Mouse (Mus musculus) CH12.LX (cell line): Measurements from ENCODE around the gene Fam207a. TPM values are rescaled to one million over a fixed set of nuclear protein-coding genes. Genes with fewer than 3 reads are reported as not detected.

Experiments used
- DNase-seq: peaks from one replicate; pipeline ENCODE4 v3.0.0-alpha.2; 2013; ENCODE audit errors: extremely low read depth
- H3K27ac ChIP-seq: 2 replicates; pipeline ENCODE4 v1.5.1; 2012; ENCODE audit warnings: low read depth, mild to moderate bottlenecking, control low read depth, moderate library complexity; ENCODE audit not compliant: insufficient read depth
- H3K27me3 ChIP-seq: replicated peaks from 2 replicates; pipeline ENCODE3; 2012; ENCODE audit warnings: inconsistent platforms
- H3K36me3 ChIP-seq, 2 experiments: replicated peaks in 1 of 2; 2 replicates each; pipeline versions ENCODE3 to v1.6.1; 2012; ENCODE audit warnings: inconsistent platforms in 1 of 2, low read length in 1 of 2, mild to moderate bottlenecking in 1 of 2, mixed read lengths in 1 of 2, moderate library complexity in 1 of 2; ENCODE audit not compliant: control insufficient read depth in 1 of 2, insufficient read depth in 1 of 2
- H3K4me1 ChIP-seq, 2 experiments: 2 replicates each; pipeline ENCODE4 v1.6.1; 2012; ENCODE audit warnings: inconsistent platforms in 1 of 2, moderate library complexity in 1 of 2; ENCODE audit not compliant: insufficient read depth in 2 of 2, control insufficient read depth in 1 of 2
- H3K4me2 ChIP-seq: 2 replicates; pipeline ENCODE4 v1.6.1; 2012; ENCODE audit warnings: low read depth, mild to moderate bottlenecking, control low read depth; ENCODE audit not compliant: poor library complexity, insufficient read depth, severe bottlenecking
- H3K4me3 ChIP-seq, 3 experiments: fragments of 150-350 bp in 1 of 3; sonication (generic) in 1 of 3; replicated peaks in 1 of 3; 2 replicates each; pipeline versions ENCODE3 to v1.5.1; 2011 to 2012; ENCODE audit warnings: low read depth in 2 of 3, low read length in 2 of 3, mild to moderate bottlenecking in 2 of 3, moderate library complexity in 2 of 3, control low read depth in 1 of 3, improper control_type of control experiment in 1 of 3, inconsistent platforms in 1 of 3, mixed read lengths in 1 of 3; ENCODE audit not compliant: poor library complexity in 1 of 3
- H3K79me2 ChIP-seq: replicated peaks from 2 replicates; pipeline ENCODE4 v1.6.1; 2012; ENCODE audit warnings: mild to moderate bottlenecking, moderate library complexity; ENCODE audit not compliant: control insufficient read depth, poor library complexity, insufficient read depth, severe bottlenecking; ENCODE audit errors: extremely low read depth
- H3K9ac ChIP-seq: 2 replicates; pipeline ENCODE4 v1.6.1; 2012; ENCODE audit warnings: low read depth, mild to moderate bottlenecking, control low read depth, moderate library complexity; ENCODE audit not compliant: insufficient read depth
- H3K9me3 ChIP-seq: replicated peaks from 2 replicates; pipeline ENCODE3; 2012; ENCODE audit warnings: low read length, inconsistent platforms, mixed read lengths
- CHD1 ChIP-seq: IDR thresholded peaks from 2 replicates; pipeline ENCODE4 v1.6.1; 2012; ENCODE audit warnings: low read depth, low read length, improper control_type of control experiment, inconsistent platforms
- CHD2 ChIP-seq: IDR thresholded peaks from 2 replicates; pipeline ENCODE4 v1.6.1; 2011; ENCODE audit warnings: low read length, improper control_type of control experiment
- E2F4 ChIP-seq: IDR thresholded peaks from 2 replicates; pipeline ENCODE4 v1.6.1; 2011; ENCODE audit warnings: low read depth, low read length, improper control_type of control experiment; ENCODE audit not compliant: insufficient replicate concordance
- ETS1 ChIP-seq: conservative IDR thresholded peaks from 2 replicates; pipeline ENCODE4 v1.6.1; 2012; ENCODE audit warnings: low read depth, mild to moderate bottlenecking, inconsistent platforms, low read length, improper control_type of control experiment, moderate library complexity
- IRF4 ChIP-seq: IDR thresholded peaks from 2 replicates; pipeline ENCODE4 v1.6.1; 2014; ENCODE audit warnings: low read depth, mild to moderate bottlenecking, inconsistent platforms, low read length, improper control_type of control experiment
- JUN ChIP-seq: IDR thresholded peaks from 2 replicates; pipeline ENCODE4 v1.6.1; 2011; ENCODE audit warnings: low read depth, mild to moderate bottlenecking, low read length, improper control_type of control experiment, moderate library complexity; ENCODE audit not compliant: insufficient read depth
- KAT2A ChIP-seq: IDR thresholded peaks from 2 replicates; pipeline ENCODE4 v1.6.1; 2012; ENCODE audit warnings: low read length, improper control_type of control experiment, inconsistent platforms; ENCODE audit not compliant: insufficient replicate concordance
- MAFK ChIP-seq: IDR thresholded peaks from 2 replicates; pipeline ENCODE4 v1.6.1; 2011; ENCODE audit warnings: low read length, improper control_type of control experiment; ENCODE audit not compliant: insufficient replicate concordance
- MEF2A ChIP-seq: IDR thresholded peaks from 2 replicates; pipeline ENCODE4 v1.6.1; 2014; ENCODE audit warnings: low read depth, mild to moderate bottlenecking, inconsistent platforms, low read length, improper control_type of control experiment, borderline replicate concordance
- NRF1 ChIP-seq: IDR thresholded peaks from 2 replicates; pipeline ENCODE4 v1.6.1; 2014; ENCODE audit warnings: low read depth, mild to moderate bottlenecking, inconsistent platforms, low read length, improper control_type of control experiment, moderate library complexity
- PAX5 ChIP-seq: IDR thresholded peaks from 2 replicates; pipeline ENCODE4 v1.6.1; 2012; ENCODE audit warnings: low read length, inconsistent platforms, mixed read lengths
- POLR2A ChIP-seq: IDR thresholded peaks from 2 replicates; pipeline ENCODE4 v1.6.1; 2011; ENCODE audit warnings: low read depth, mild to moderate bottlenecking, improper control_type of control experiment, low read length
- POLR2AphosphoS2 ChIP-seq: IDR thresholded peaks from 2 replicates; pipeline ENCODE4 v1.6.1; 2011; ENCODE audit warnings: low read depth, low read length, improper control_type of control experiment
- RCOR1 ChIP-seq: conservative IDR thresholded peaks from 2 replicates; pipeline ENCODE4 v1.6.1; 2012; ENCODE audit warnings: low read depth, mild to moderate bottlenecking, inconsistent platforms, low read length, improper control_type of control experiment
- SIN3A ChIP-seq: IDR thresholded peaks from 2 replicates; pipeline ENCODE4 v1.6.1; 2012; ENCODE audit warnings: low read length, improper control_type of control experiment, inconsistent platforms
- SMC3 ChIP-seq: IDR thresholded peaks from 2 replicates; pipeline ENCODE4 v1.6.1; 2011; ENCODE audit warnings: low read depth, low read length, improper control_type of control experiment
- TCF12 ChIP-seq: IDR thresholded peaks from 2 replicates; pipeline ENCODE4 v1.6.1; 2014; ENCODE audit warnings: low read depth, mild to moderate bottlenecking, inconsistent platforms, low read length, improper control_type of control experiment
- ZKSCAN1 ChIP-seq: IDR thresholded peaks from 2 replicates; pipeline ENCODE4 v1.6.1; 2012; ENCODE audit warnings: low read depth, inconsistent platforms, low read length, improper control_type of control experiment, borderline replicate concordance
- dilution Hi-C: fragments of 300-500 bp; cut with MboI; formaldehyde crosslinking; loops from 2 replicates; pipeline ENCODE4 v1.14.3; 2020; ENCODE audit warnings: low sequenced_read_pairs; ENCODE audit not compliant: extremely low pct_unique_long_range_greater_than_20kb, extremely low pct_ligation_motif_present
- in situ Hi-C: fragments of 300-500 bp; cut with MboI; formaldehyde crosslinking; loops from 3 replicates; pipeline ENCODE4 v1.14.3; 2019; ENCODE audit warnings: low sequenced_read_pairs, low pct_ligation_motif_present, low pct_unique_long_range_greater_than_20kb, mixed read lengths
- polyA plus RNA-seq: library from polyadenylated mRNA; unstranded; fragments of >175 nt; gene quantifications from 2 replicates; pipeline ENCODE4 v1.2.1, GENCODE M21; 2012; ENCODE audit warnings: low read depth; ENCODE audit not compliant: insufficient read length
- total RNA-seq, 2 experiments: library from RNA; depleted of rRNA; stranded (reverse); fragments of 300-350 nt in 1 of 2; fragments of >200 nt in 1 of 2; gene quantifications; 2 replicates each; pipeline ENCODE4 v1.2.3; 2012 to 2014

The Fam207a gene
- total and polyA plus RNA-seq, 3 experiments = 43.1 to 65.4 (median 46.1) TPM

GRCm38 (mm10) chr10:77504143-77504542, 11.4 kb downstream of the Fam207a start:
- H3K36me3 ChIP-seq = peaks cover 79 to 91% of the 10 kb centered on the region in 2 experiments
- H3K27ac ChIP-seq = no peak overlapping the region
- no peak overlapping the region for H3K4me3 ChIP-seq
- no peak overlapping the region for H3K4me2 ChIP-seq
- TF ChIP-seq NRF1 = no peak
- no peak for TF ChIP-seq PAX5
- no peak for TF ChIP-seq IRF4
- no peak for TF ChIP-seq JUN
- TF ChIP-seq CHD1 = no peak
- TF ChIP-seq MAFK = no peak
- no peaks in the 10 kb centered on the region for H3K9me3 ChIP-seq
- DNase-seq = no peak
- H3K4me1 ChIP-seq = peaks cover 20 to 46% of the 10 kb centered on the region in 2 experiments
- no peak overlapping the region for H3K9ac ChIP-seq
- H3K79me2 ChIP-seq = peaks cover 15% of the 10 kb centered on the region
- in situ Hi-C loops (no loop called here), dilution Hi-C loops (no loop called here)
- H3K27me3 ChIP-seq = no peaks in the 10 kb centered on the region

- H3K4me2 ChIP-seq = no peak overlapping the region
- H3K9ac ChIP-seq = no peak overlapping the region
- H3K27me3 ChIP-seq = no peaks in the 10 kb centered on the region
- H3K27ac ChIP-seq = no peak overlapping the region
- DNase-seq = no peak
- H3K9me3 ChIP-seq = no peaks in the 10 kb centered on the region
- peaks cover 22% of the 10 kb centered on the region for H3K79me2 ChIP-seq
- TF ChIP-seq ETS1 (no peak), POLR2AphosphoS2 (no peak), MEF2A (no peak), E2F4 (no peak), POLR2A (no peak), SIN3A (no peak), ZKSCAN1 (no peak), SMC3 (no peak), CHD2 (no peak), TCF12 (no peak), KAT2A (no peak), RCOR1 (no peak)
- no peak overlapping the region for H3K4me3 ChIP-seq
- dilution Hi-C loops (no loop called here), in situ Hi-C loops (no loop called here)
- peaks cover 18 to 37% of the 10 kb centered on the region in 2 experiments for H3K4me1 ChIP-seq
- H3K36me3 ChIP-seq = peaks cover 79 to 91% of the 10 kb centered on the region in 2 experiments
These were observed 12.3 kb downstream of the Fam207a start for GRCm38 (mm10) chr10:77502967-77503922.
